Mouse (Mus musculus) lung, postnatal 4 days (tissue): ENCODE results near the gene Clcnka.

Source experiments
- DNase-seq, 2 experiments: peaks; one replicate each; pipeline ENCODE4 v3.0.0; 2021

Gene Clcnka

GRCm38 (mm10) chr4:141398545-141398944 lies at the start of gene Clcnka:
Clcnka (minus strand) TSS chr4:141398724.
- no peak for DNase-seq

- no peak for DNase-seq
These were observed 47.7 kb upstream of the Clcnka start for GRCm38 (mm10) chr4:141446211-141446610.

- DNase-seq = no peak
These were observed 46.8 kb upstream of the Clcnka start for GRCm38 (mm10) chr4:141445328-141445720.

- DNase-seq = peak; percentile 93 to 95
These were observed 46.2 kb upstream of the Clcnka start, which contains the start of gene Zbtb17 for GRCm38 (mm10) chr4:141444451-141445327. Zbtb17 (plus strand) TSS chr4:141444654.

GRCm38 (mm10) chr4:141443641-141444429 lies 45.3 kb upstream of the Clcnka start:
- DNase-seq = no peak

GRCm38 (mm10) chr4:141440877-141441276 lies 42.4 kb upstream of the Clcnka start:
- no peak for DNase-seq

GRCm38 (mm10) chr4:141439083-141439803 lies 40.7 kb upstream of the Clcnka start:
- no peak for DNase-seq

- DNase-seq = no peak
These were observed 37.5 kb upstream of the Clcnka start, which contains the start of gene Srarp for GRCm38 (mm10) chr4:141435974-141436373. Srarp (minus strand) TSS chr4:141436105.

GRCm38 (mm10) chr4:141433191-141433590 lies 34.7 kb upstream of the Clcnka start:
- peak in 1 of 2 experiments; percentile 21 for DNase-seq

GRCm38 (mm10) chr4:141432666-141433065 lies 34.1 kb upstream of the Clcnka start:
- DNase-seq = peak in 1 of 2 experiments; percentile 15

- peak; percentile 58 to 77 for DNase-seq
These were observed 32.5 kb upstream of the Clcnka start for GRCm38 (mm10) chr4:141430997-141431396.

- peak; percentile 38 to 61 for DNase-seq
These were observed 31.3 kb upstream of the Clcnka start for GRCm38 (mm10) chr4:141429847-141430246.

- DNase-seq = no peak
These were observed 30.9 kb upstream of the Clcnka start for GRCm38 (mm10) chr4:141429381-141429780.

- no peak for DNase-seq
These were observed 29.4 kb upstream of the Clcnka start for GRCm38 (mm10) chr4:141427921-141428320.

GRCm38 (mm10) chr4:141426796-141427745 lies 28.5 kb upstream of the Clcnka start:
- DNase-seq = no peak

- peak; percentile 41 to 61 for DNase-seq
These were observed 27.3 kb upstream of the Clcnka start for GRCm38 (mm10) chr4:141425484-141426479.

- no peak for DNase-seq
These were observed 25.3 kb upstream of the Clcnka start for GRCm38 (mm10) chr4:141423691-141424431.

GRCm38 (mm10) chr4:141423288-141423687 lies 24.8 kb upstream of the Clcnka start:
- peak in 1 of 2 experiments; percentile 20 for DNase-seq

- no peak for DNase-seq
These were observed 24.3 kb upstream of the Clcnka start for GRCm38 (mm10) chr4:141422841-141423240.

GRCm38 (mm10) chr4:141421423-141421822 lies 22.9 kb upstream of the Clcnka start:
- DNase-seq = peak; percentile 59 to 80
